21 mouse cellular contexts compared by ENCODE assay signal in the genomic region with DNA sequence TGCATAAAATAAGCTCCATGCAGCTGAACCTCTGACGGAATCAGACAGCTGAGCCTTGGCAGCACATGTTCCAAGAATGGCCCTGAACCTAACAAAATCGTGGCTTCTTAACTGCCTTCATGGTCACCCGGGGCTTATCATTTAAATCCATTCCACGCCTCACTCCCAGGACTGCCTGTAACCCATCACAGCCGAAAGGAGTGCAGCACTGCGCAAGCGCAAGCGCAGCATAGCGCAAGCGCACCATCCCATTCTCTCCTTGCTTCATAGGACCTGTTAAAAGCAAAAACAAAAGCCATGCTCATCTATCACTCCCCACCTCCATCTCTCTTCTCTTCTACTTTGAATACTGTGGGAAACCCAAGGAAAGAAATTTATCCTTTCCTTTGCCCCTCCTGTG.
"Had no signal": no experiment of that assay in that cellular context is flagged by ENCODE, and none has a peak within 500 bp of the region (broad histone marks: within the 10 kb centered on the region; RNA-seq: fewer than 3 reads in every experiment).

No protein-coding gene starts in this region.

- ATAC-seq: liver, postnatal 0 days; lung, postnatal 0 days had no signal

- H3K9me3 ChIP-seq: limb, embryonic 15.5 days; neural tube, embryonic 13.5 days had no signal

- H3K27me3 ChIP-seq: limb, embryonic 15.5 days; megakaryocyte, embryonic 14.5 days; neural tube, embryonic 13.5 days had no signal

- DNase-seq: kidney, adult 2 months; kidney, postnatal 25 days; layer of hippocampus, adult 9-11 months; liver, postnatal 0 days; lung, embryonic 14.5 days; midbrain, embryonic 14.5 days; right cerebral cortex, adult 18-20 months; right cerebral cortex, postnatal 14 days; right cerebral cortex, postnatal 4 days; thymus, adult 18-20 months; thymus, postnatal 36 days had no signal

- H3K4me3 ChIP-seq: layer of hippocampus, adult 2 months; limb, embryonic 15.5 days; megakaryocyte, embryonic 14.5 days; midbrain, embryonic 10.5 days; neural tube, embryonic 13.5 days had no signal

- H3K36me3 ChIP-seq: limb, embryonic 15.5 days; midbrain, embryonic 10.5 days; neural tube, embryonic 13.5 days had no signal

- H3K27ac ChIP-seq: kidney, postnatal 0 days; layer of hippocampus, adult 2 months; limb, embryonic 15.5 days; liver, embryonic 14.5 days; midbrain, embryonic 10.5 days; neural tube, embryonic 13.5 days; stomach, postnatal 0 days had no signal

- H3K9ac ChIP-seq: limb, embryonic 15.5 days; liver, embryonic 14.5 days; liver, postnatal 0 days; lung, embryonic 14.5 days; neural tube, embryonic 13.5 days had no signal

- H3K4me2 ChIP-seq: limb, embryonic 15.5 days; liver, embryonic 11.5 days; lung, embryonic 14.5 days; neural tube, embryonic 13.5 days had no signal

- H3K4me1 ChIP-seq: limb, embryonic 15.5 days; midbrain, embryonic 10.5 days had no signal
